Mouse (Mus musculus) intestine, postnatal 0 days (tissue): ENCODE results near the gene Sirpa. TPM values are rescaled to one million over a fixed set of nuclear protein-coding genes. Genes with fewer than 3 reads are reported as not detected.

Experiments
- ATAC-seq: fragments of 200-750 bp; cut with Nextera tagmentation; 2 replicates; pipeline ENCODE4 v1.8.0; 2017; ENCODE audit warnings: mild to moderate bottlenecking, moderate TSS enrichment, moderate library complexity
- H3K27ac ChIP-seq: fragments of 300-500 bp; sonication (generic); 2 replicates; pipeline ENCODE4 v1.5.1; 2014; ENCODE audit warnings: mild to moderate bottlenecking, low read depth, low read length, moderate library complexity
- H3K27me3 ChIP-seq: fragments of 300-500 bp; sonication (generic); replicated peaks from 2 replicates; pipeline ENCODE4 v1.6.1; 2014; ENCODE audit warnings: low read length, mixed read lengths; ENCODE audit not compliant: control insufficient read depth, insufficient read depth
- H3K36me3 ChIP-seq: fragments of 300-500 bp; sonication (generic); 2 replicates; pipeline ENCODE4 v1.6.1; 2014; ENCODE audit warnings: mild to moderate bottlenecking, moderate library complexity; ENCODE audit not compliant: control insufficient read depth, insufficient read depth
- H3K4me1 ChIP-seq: fragments of 300-500 bp; sonication (generic); replicated peaks from 2 replicates; pipeline ENCODE4 v1.6.1; 2014; ENCODE audit warnings: antibody characterized with exemption, low read length, mixed read lengths; ENCODE audit not compliant: control insufficient read depth, insufficient read depth
- H3K4me2 ChIP-seq: fragments of 300-500 bp; sonication (generic); replicated peaks from 2 replicates; pipeline ENCODE4 v1.6.1; 2014; ENCODE audit warnings: low read depth, mild to moderate bottlenecking, moderate library complexity
- H3K4me3 ChIP-seq: fragments of 300-500 bp; sonication (generic); 2 replicates; pipeline ENCODE4 v1.5.1; 2014; ENCODE audit warnings: low read depth, low read length
- H3K9ac ChIP-seq: fragments of 300-500 bp; sonication (generic); 2 replicates; pipeline ENCODE4 v1.6.1; 2014; ENCODE audit warnings: mild to moderate bottlenecking, low read depth, low read length
- H3K9me3 ChIP-seq: fragments of 300-500 bp; sonication (generic); 2 replicates; pipeline ENCODE4 v1.6.1; 2016; ENCODE audit warnings: mixed run types; ENCODE audit not compliant: control insufficient read depth
- CTCF ChIP-seq: sonication (generic); IDR thresholded peaks from 2 replicates; pipeline ENCODE4 v1.5.1; 2016; ENCODE audit warnings: low read depth, mild to moderate bottlenecking, control low read depth, antibody characterized with exemption, moderate library complexity
- WGBS: fragments of 180-500 bp; shearing (Covaris S2); extraction: QIAGEN DNeasy Blood & Tissue Kit; methylation state at CpG from one replicate; pipeline ENCODE4 v1.1.7; 2014; 5-methylcytosine and 5-hydroxymethylcytosine counted together
- polyA plus RNA-seq: library from polyadenylated mRNA; unstranded; fragments of >200 nt; fragmentation: Nextera tagmentation; extraction: Ambion mirVana; gene quantifications from 2 replicates; pipeline ENCODE4 v1.2.1, GENCODE M21; 2015

Gene Sirpa
- polyA plus RNA-seq, 1 experiment from 2014 or later: 9.5 TPM

DNA sequence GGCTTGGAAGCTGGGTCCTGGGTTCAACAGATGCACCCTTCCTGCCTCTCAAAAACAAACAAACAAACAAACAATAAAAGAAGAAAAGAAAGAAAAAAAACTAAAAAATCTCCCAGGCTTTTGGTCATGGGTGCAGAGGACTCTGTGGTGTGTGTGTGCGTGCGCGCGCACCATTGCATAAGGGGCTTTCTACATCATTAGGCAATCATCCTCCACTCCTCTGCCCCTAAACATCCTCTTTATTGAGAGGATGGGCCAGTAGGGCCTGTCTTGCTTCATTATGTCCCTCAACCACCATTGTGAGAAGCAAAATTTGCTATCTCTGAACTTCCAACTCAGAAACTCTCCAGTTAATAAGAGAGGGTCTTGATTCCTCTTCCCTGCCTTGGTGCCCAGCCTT lies 738 bp upstream of the Sirpa start:
- H3K9ac ChIP-seq: no peak overlapping the region
- peaks cover 3% of the 10 kb centered on the region; the same call in 1 of the 2 replicates for H3K4me1 ChIP-seq
- H3K27ac ChIP-seq: no peak overlapping the region
- TF ChIP-seq CTCF: no peak
- no peaks in the 10 kb centered on the region for H3K36me3 ChIP-seq
- no peak for ATAC-seq
- peak overlapping the region; percentile 95 for H3K4me2 ChIP-seq
- H3K9me3 ChIP-seq: no peaks in the 10 kb centered on the region
- 92% methylated on average over 4 of the region's 4 CpGs for WGBS
- no peaks in the 10 kb centered on the region for H3K27me3 ChIP-seq
- no peak overlapping the region for H3K4me3 ChIP-seq

DNA sequence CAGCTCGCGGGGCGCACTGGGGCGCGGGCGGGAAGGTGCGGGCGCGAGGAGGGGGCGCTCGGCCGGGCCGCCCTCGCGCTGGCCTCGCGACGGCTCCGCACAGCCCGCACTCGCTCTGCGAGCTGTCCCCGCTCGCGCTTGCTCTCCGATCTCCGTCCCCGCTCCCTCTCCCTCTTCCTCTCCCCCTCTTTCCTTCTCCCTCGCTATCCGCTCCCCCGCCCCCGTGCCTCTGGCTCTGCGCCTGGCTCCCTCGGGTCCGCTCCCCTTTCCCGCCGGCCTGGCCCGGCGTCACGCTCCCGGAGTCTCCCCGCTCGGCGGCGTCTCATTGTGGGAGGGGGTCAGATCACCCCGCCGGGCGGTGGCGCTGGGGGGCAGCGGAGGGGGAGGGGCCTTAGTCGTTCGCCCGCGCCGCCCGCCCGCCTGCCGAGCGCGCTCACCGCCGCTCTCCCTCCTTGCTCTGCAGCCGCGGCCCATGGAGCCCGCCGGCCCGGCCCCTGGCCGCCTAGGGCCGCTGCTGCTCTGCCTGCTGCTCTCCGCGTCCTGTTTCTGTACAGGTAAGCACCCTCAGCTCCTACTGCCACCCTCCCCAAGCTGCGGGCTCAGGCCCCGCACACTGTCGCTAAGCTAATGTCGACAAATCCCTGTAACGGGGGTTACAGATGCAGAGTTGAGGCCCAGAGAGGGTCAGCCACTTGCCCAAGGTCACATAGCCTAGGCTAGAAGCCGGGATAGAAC lies 673 bp downstream of the Sirpa start:
- no peaks in the 10 kb centered on the region for H3K9me3 ChIP-seq
- WGBS: 1% methylated on average over 51 of the region's 77 CpGs
- peak overlapping the region; percentile 58 for H3K27ac ChIP-seq
- peak overlapping the region; percentile 95 for H3K4me2 ChIP-seq
- H3K9ac ChIP-seq: peak overlapping the region; percentile 67
- TF ChIP-seq CTCF: 0 out of 2 replicates have a peak, but pooled peaks have one; percentile 24
- peak overlapping the region; percentile 70 for H3K4me3 ChIP-seq
- H3K4me1 ChIP-seq: peaks cover 3% of the 10 kb centered on the region; the same call in 1 of the 2 replicates
- H3K36me3 ChIP-seq: no peaks in the 10 kb centered on the region
- peak; percentile 62 for ATAC-seq
- H3K27me3 ChIP-seq: no peaks in the 10 kb centered on the region

DNA sequence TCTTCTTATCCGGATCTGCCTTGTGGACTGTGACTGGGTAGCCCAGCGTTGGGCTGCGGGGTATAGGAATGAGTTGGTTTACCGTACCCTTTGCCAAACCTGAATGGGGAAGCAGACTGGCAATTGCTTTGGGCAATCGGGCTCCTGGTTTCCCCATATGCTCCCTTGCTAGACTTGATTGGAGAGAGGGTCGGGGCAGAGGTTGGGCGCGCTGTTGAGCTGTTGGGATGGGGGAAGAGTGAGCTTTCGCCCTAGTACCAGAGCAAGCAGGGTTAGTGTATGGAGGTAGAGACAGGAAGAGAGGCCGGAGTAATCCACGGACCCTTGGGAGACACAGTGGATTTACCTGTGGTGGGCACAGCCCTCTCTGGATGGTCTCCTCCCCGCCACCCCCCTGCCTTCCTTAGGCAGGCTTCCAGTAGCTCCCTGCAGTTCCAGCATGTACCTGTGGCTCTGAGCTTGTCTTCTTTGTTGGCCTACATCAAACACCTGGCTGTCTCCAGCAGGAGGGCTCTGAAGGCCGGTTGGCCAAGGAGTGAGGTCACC lies 1.3 kb downstream of the Sirpa start:
- Histone ChIP-seq H3K4me1 (peaks cover 3% of the 10 kb centered on the region; the same call in 1 of the 2 replicates), H3K9me3 (no peaks in the 10 kb centered on the region), H3K9ac (peak overlapping the region; percentile 67), H3K4me2 (peak overlapping the region; percentile 95), H3K36me3 (no peaks in the 10 kb centered on the region), H3K27ac (no peak overlapping the region), H3K27me3 (no peaks in the 10 kb centered on the region), H3K4me3 (peak overlapping the region; percentile 70)
- 0 out of 2 replicates have a peak, but pooled peaks have one; percentile 5 for ATAC-seq
- TF ChIP-seq CTCF: 0 out of 2 replicates have a peak, but pooled peaks have one; percentile 1
- 12% methylated on average over 13 of the region's 13 CpGs for WGBS

DNA sequence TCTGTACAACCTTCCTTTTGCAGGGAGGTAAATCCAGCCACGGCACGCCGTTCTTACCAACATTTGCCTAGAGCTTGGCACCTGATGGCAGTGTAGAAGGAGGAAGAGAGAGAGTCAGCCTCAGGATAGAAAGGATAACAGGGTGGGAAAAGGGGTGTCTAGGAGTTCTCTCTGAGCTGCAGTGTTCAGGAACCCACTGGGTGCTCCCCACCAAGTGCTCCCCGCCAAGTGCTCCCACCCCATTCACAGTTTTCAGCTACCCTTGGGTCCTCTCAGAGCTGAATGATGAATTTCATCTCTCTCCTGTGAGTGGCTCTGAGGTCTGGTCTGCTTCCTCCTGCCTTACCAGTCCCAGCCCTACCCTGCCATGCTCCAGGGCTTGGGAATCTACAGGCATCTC lies 1.9 kb downstream of the Sirpa start:
- 75% methylated on average over 4 of the region's 4 CpGs for WGBS
- TF ChIP-seq CTCF: no peak

DNA sequence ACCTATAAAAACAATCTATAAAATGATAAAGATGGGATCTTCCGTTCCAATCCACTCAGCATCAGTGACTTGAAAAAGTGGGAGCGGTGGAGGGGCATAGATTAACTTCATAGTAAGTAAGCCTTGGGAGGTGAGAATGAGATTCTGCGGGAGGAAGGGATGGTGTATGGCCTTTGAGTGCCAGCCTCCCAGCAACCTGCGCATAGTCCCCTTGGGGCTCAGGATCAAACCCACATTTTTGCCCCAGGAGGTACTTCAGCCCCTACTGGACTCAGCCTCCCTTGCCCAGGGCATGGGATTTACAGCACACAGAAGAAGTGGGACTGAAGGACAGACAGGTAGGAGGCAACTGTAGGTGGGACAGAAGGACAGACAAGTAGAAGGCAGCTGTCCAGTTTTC lies 2.6 kb downstream of the Sirpa start:
- Histone ChIP-seq H3K9ac (no peak overlapping the region), H3K36me3 (no peaks in the 10 kb centered on the region), H3K9me3 (no peaks in the 10 kb centered on the region), H3K4me3 (no peak overlapping the region), H3K27me3 (no peaks in the 10 kb centered on the region), H3K4me1 (peaks cover 3% of the 10 kb centered on the region; the same call in 1 of the 2 replicates), H3K27ac (no peak overlapping the region), H3K4me2 (no peak overlapping the region)
- ATAC-seq: no peak
- 79% methylated on average over 4 of the region's 4 CpGs for WGBS
- TF ChIP-seq CTCF: no peak

More for the DNA sequence above, 1.9 kb downstream of the Sirpa start:
- Histone ChIP-seq H3K4me3 (0 out of 2 replicates have a peak overlapping the region, but pooled peaks have one; percentile 3), H3K4me2 (peak overlapping the region; percentile 95; the same call in 1 of the 2 replicates), H3K27me3 (no peaks in the 10 kb centered on the region), H3K4me1 (peaks cover 3% of the 10 kb centered on the region; the same call in 1 of the 2 replicates), H3K9ac (no peak overlapping the region), H3K27ac (no peak overlapping the region), H3K36me3 (no peaks in the 10 kb centered on the region), H3K9me3 (no peaks in the 10 kb centered on the region)
- no peak for ATAC-seq

DNA sequence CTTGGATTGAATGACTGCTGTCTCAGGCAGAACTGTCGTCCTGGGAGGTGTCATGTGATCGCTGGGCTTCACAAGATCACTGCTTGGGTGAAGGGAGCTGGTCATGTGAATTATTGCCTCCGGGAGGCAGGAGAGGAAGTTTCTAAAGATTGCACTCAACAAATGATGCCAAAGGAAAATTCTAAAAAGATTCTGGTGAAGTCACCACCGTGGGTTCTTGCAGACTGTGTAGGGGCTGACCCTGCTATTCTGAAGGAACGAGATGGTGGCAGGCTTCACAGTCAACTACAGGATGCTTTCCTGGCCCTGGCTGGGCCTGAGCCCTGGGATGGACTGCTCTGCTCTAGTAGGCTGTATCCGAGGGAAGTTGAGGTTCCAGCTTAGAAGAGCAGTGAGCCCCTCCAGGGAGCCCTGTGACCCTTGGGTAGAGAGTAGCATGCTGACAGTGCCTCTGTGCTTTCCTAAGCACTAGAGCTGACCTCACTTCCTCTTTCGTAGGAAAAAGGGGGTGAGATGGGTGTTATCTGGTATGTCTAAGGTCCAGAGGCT lies 3.1 kb downstream of the Sirpa start:
- no peak for TF ChIP-seq CTCF
- no peaks in the 10 kb centered on the region for H3K27me3 ChIP-seq
- WGBS: 57% methylated on average over 7 of the region's 7 CpGs

More for the DNA sequence above, 3.1 kb downstream of the Sirpa start:
- H3K4me1 ChIP-seq: peaks cover 3% of the 10 kb centered on the region; the same call in 1 of the 2 replicates
- no peak overlapping the region; the same call in 1 of the 2 replicates for H3K27ac ChIP-seq
- H3K4me2 ChIP-seq: no peak overlapping the region
- H3K36me3 ChIP-seq: no peaks in the 10 kb centered on the region
- H3K4me3 ChIP-seq: no peak overlapping the region
- no peak for ATAC-seq
- H3K9me3 ChIP-seq: no peaks in the 10 kb centered on the region
- no peak overlapping the region for H3K9ac ChIP-seq
